Mouse (Mus musculus) bone marrow, adult 2 months (tissue): ENCODE data around the gene Serpina1c. TPM values are rescaled to one million over a fixed set of nuclear protein-coding genes. Genes with fewer than 3 reads are reported as not detected.
"Not testable (repeated sequence)": the region's sequence is repeated elsewhere in the genome, so short reads cannot be mapped to it uniquely, and the experiment has no call there.

ENCODE experiments used
- H3K27ac ChIP-seq: fragments of 200-500 bp; 2 replicates; pipeline ENCODE4 v1.5.1; 2012; ENCODE audit warnings: low read depth, mild to moderate bottlenecking, control low read depth, inconsistent platforms, low read length; ENCODE audit not compliant: control insufficient read depth, poor library complexity, insufficient read depth
- H3K4me1 ChIP-seq: fragments of 200-500 bp; 2 replicates; pipeline ENCODE4 v1.6.1; 2011; ENCODE audit warnings: low read length; ENCODE audit not compliant: control insufficient read depth, insufficient read depth
- H3K4me3 ChIP-seq: fragments of 200-500 bp; replicated peaks from 2 replicates; pipeline ENCODE3; 2011; ENCODE audit warnings: mild to moderate bottlenecking, low read depth, low read length, control low read depth; ENCODE audit not compliant: control insufficient read depth
- CTCF ChIP-seq: fragments of 200-500 bp; IDR thresholded peaks from 2 replicates; pipeline ENCODE4 v1.5.1; 2011; ENCODE audit warnings: low read length, control low read depth; ENCODE audit not compliant: control insufficient read depth, insufficient read depth
- POLR2A ChIP-seq: fragments of 200-500 bp; IDR thresholded peaks from 2 replicates; pipeline ENCODE4 v1.6.1; 2011; ENCODE audit warnings: low read depth, mild to moderate bottlenecking, control low read depth, low read length, borderline replicate concordance; ENCODE audit not compliant: control insufficient read depth
- WGBS: fragments of 180-500 bp; shearing (Covaris S2); methylation state at CpG from one replicate; pipeline ENCODE4 v1.1.7; 2018; 5-methylcytosine and 5-hydroxymethylcytosine counted together
- polyA plus RNA-seq: library from polyadenylated mRNA; stranded (reverse); fragments of >200 nt; gene quantifications from 2 replicates; pipeline ENCODE4 v1.2.4, GENCODE M21; 2011; ENCODE audit warnings: low replicate concordance; ENCODE audit not compliant: missing spikeins, insufficient read depth, insufficient read length

Gene Serpina1c
- polyA plus RNA-seq: 15.6 and 41.6 TPM in 2 replicates

- not testable (repeated sequence) for H3K4me3 ChIP-seq, H3K4me1 ChIP-seq, H3K27ac ChIP-seq
- WGBS: 71% methylated on average over 4 of the region's 4 CpGs
Observed at GRCm38 (mm10) chr12:103904837-103905340, at the start of gene Serpina1c. Serpina1c (minus strand) TSS chr12:103904887.

- WGBS: 70% methylated on average over 3 of the region's 3 CpGs
- H3K4me1 ChIP-seq, H3K27ac ChIP-seq, H3K4me3 ChIP-seq: not testable (repeated sequence)
Observed at GRCm38 (mm10) chr12:103952972-103953371, 48.3 kb upstream of the Serpina1c start.

GRCm38 (mm10) chr12:103946243-103946642 is 41.6 kb upstream of the Serpina1c start:
- no peak overlapping the region for H3K27ac ChIP-seq
- no peaks in the 10 kb centered on the region for H3K4me1 ChIP-seq
- 67% methylated on average over 4 of the region's 4 CpGs for WGBS
- TF ChIP-seq POLR2A: no peak
- no peak for TF ChIP-seq CTCF
- no peak overlapping the region for H3K4me3 ChIP-seq

GRCm38 (mm10) chr12:103909181-103909580 is 4.5 kb upstream of the Serpina1c start:
- H3K4me3 ChIP-seq, H3K4me1 ChIP-seq, H3K27ac ChIP-seq: not testable (repeated sequence)
- 89% methylated on average over 10 of the region's 16 CpGs for WGBS

- not testable (repeated sequence) for H3K4me1 ChIP-seq, H3K4me3 ChIP-seq, H3K27ac ChIP-seq
- 26% methylated on average over 1 of the region's 1 CpGs for WGBS
Observed at GRCm38 (mm10) chr12:103907746-103908145, 3.1 kb upstream of the Serpina1c start.

- H3K4me3 ChIP-seq, H3K4me1 ChIP-seq, H3K27ac ChIP-seq: not testable (repeated sequence)
- 72% methylated on average over 3 of the region's 3 CpGs for WGBS
Observed at GRCm38 (mm10) chr12:103901929-103902328, 2.8 kb downstream of the Serpina1c start.

GRCm38 (mm10) chr12:103866873-103867272 is 37.8 kb downstream of the Serpina1c start:
- WGBS: 76% methylated on average over 1 of the region's 1 CpGs
- not testable (repeated sequence) for H3K4me3 ChIP-seq, H3K4me1 ChIP-seq, H3K27ac ChIP-seq

- not testable (repeated sequence) for H3K4me3 ChIP-seq, H3K27ac ChIP-seq, H3K4me1 ChIP-seq
- WGBS: 73% methylated on average over 9 of the region's 9 CpGs
Observed at GRCm38 (mm10) chr12:103863101-103863974, 41.3 kb downstream of the Serpina1c start, which contains the start of gene Serpina1a. Serpina1a (minus strand) TSS chr12:103863562.

GRCm38 (mm10) chr12:103860976-103861375 is 43.7 kb downstream of the Serpina1c start:
- Histone ChIP-seq H3K27ac (no peak overlapping the region), H3K4me1 (no peaks in the 10 kb centered on the region), H3K4me3 (no peak overlapping the region)
- 59% methylated on average over 3 of the region's 3 CpGs for WGBS
- TF ChIP-seq CTCF (no peak), POLR2A (no peak)

- H3K4me1 ChIP-seq, H3K27ac ChIP-seq, H3K4me3 ChIP-seq: not testable (repeated sequence)
- WGBS: 80% methylated on average over 3 of the region's 4 CpGs
Observed at GRCm38 (mm10) chr12:103860571-103860970, 44.1 kb downstream of the Serpina1c start.

GRCm38 (mm10) chr12:103859584-103859983 is 45.1 kb downstream of the Serpina1c start:
- H3K27ac ChIP-seq, H3K4me3 ChIP-seq, H3K4me1 ChIP-seq: not testable (repeated sequence)
- WGBS: 61% methylated on average over 3 of the region's 3 CpGs

GRCm38 (mm10) chr12:103853032-103853431 is 51.7 kb downstream of the Serpina1c start:
- not testable (repeated sequence) for H3K27ac ChIP-seq, H3K4me1 ChIP-seq, H3K4me3 ChIP-seq
- 80% methylated on average over 2 of the region's 2 CpGs for WGBS
